Mouse (Mus musculus): Measurements from ENCODE around the gene Shank3. TPM values are rescaled to one million over a fixed set of nuclear protein-coding genes. Genes with fewer than 3 reads are reported as not detected.

Gene Shank3
- polyA plus RNA-seq, 1 experiment: 8.2 TPM

GRCm38 (mm10) chr15:89526776-89527325, 27.4 kb downstream of the Shank3 start:
- TF ChIP-seq GATA1 (IDR thresholded peaks at IDR 0.05; ENCODE audit: low read length): no peak

GRCm38 (mm10) chr15:89527466-89527865, 28.0 kb downstream of the Shank3 start:
- TF ChIP-seq GATA1 (IDR thresholded peaks at IDR 0.05; ENCODE audit: low read length): no peak

- no peak for TF ChIP-seq GATA1 (IDR thresholded peaks at IDR 0.05; ENCODE audit: low read length)
Observed at GRCm38 (mm10) chr15:89528201-89528850, 28.9 kb downstream of the Shank3 start.

GRCm38 (mm10) chr15:89528923-89529322, 29.5 kb downstream of the Shank3 start:
- no peak for TF ChIP-seq GATA1 (IDR thresholded peaks at IDR 0.05; ENCODE audit: low read length)

- no peak for TF ChIP-seq GATA1 (IDR thresholded peaks at IDR 0.05; ENCODE audit: low read length)
Observed at GRCm38 (mm10) chr15:89530336-89530735, 30.9 kb downstream of the Shank3 start.

- no peak for TF ChIP-seq GATA1 (IDR thresholded peaks at IDR 0.05; ENCODE audit: low read length)
Observed at GRCm38 (mm10) chr15:89531399-89531798, 32.0 kb downstream of the Shank3 start.

- no peak for TF ChIP-seq GATA1 (IDR thresholded peaks at IDR 0.05; ENCODE audit: low read length)
Observed at GRCm38 (mm10) chr15:89532026-89532923, 32.9 kb downstream of the Shank3 start.

GRCm38 (mm10) chr15:89532924-89533842, 33.8 kb downstream of the Shank3 start:
- TF ChIP-seq GATA1 (IDR thresholded peaks at IDR 0.05; ENCODE audit: low read length): no peak

GRCm38 (mm10) chr15:89533843-89534207, 34.4 kb downstream of the Shank3 start:
- no peak for TF ChIP-seq GATA1 (IDR thresholded peaks at IDR 0.05; ENCODE audit: low read length)

GRCm38 (mm10) chr15:89544171-89544570, 44.7 kb downstream of the Shank3 start:
- no peak for TF ChIP-seq GATA1 (IDR thresholded peaks at IDR 0.05; ENCODE audit: low read length)

- TF ChIP-seq GATA1 (IDR thresholded peaks at IDR 0.05; ENCODE audit: low read length): no peak
Observed at GRCm38 (mm10) chr15:89547321-89547720, 47.9 kb downstream of the Shank3 start.

GRCm38 (mm10) chr15:89547824-89548601, 48.6 kb downstream of the Shank3 start:
- TF ChIP-seq GATA1 (IDR thresholded peaks at IDR 0.05; ENCODE audit: low read length): no peak

GRCm38 (mm10) chr15:89548837-89549236, 49.4 kb downstream of the Shank3 start:
- TF ChIP-seq GATA1 (IDR thresholded peaks at IDR 0.05; ENCODE audit: low read length): no peak

- TF ChIP-seq GATA1 (IDR thresholded peaks at IDR 0.05; ENCODE audit: low read length): no peak
Observed at GRCm38 (mm10) chr15:89550506-89550905, 51.1 kb downstream of the Shank3 start.

GRCm38 (mm10) chr15:89551733-89552132, 52.3 kb downstream of the Shank3 start:
- no peak for TF ChIP-seq GATA1 (IDR thresholded peaks at IDR 0.05; ENCODE audit: low read length)

Measured in G1E-ER4 (cell line).